Mouse (Mus musculus) retina, postnatal 1 day (tissue): ENCODE measurements around the gene Npr1.

ENCODE experiments used
- DNase-seq: peaks from one replicate; pipeline ENCODE4 v3.0.0-alpha.2; 2012

Gene Npr1

GRCm38 (mm10) chr3:90433381-90434020, 32.2 kb downstream of the Npr1 start, which contains the start of gene Ints3:
Gene Ints3 (minus strand): TSS chr3:90433622.
- peak; percentile 100 for DNase-seq

- peak; percentile 55 for DNase-seq
Observed at GRCm38 (mm10) chr3:90432811-90433219, 32.9 kb downstream of the Npr1 start.

GRCm38 (mm10) chr3:90432348-90432747, 33.3 kb downstream of the Npr1 start:
- DNase-seq = no peak

DNA sequence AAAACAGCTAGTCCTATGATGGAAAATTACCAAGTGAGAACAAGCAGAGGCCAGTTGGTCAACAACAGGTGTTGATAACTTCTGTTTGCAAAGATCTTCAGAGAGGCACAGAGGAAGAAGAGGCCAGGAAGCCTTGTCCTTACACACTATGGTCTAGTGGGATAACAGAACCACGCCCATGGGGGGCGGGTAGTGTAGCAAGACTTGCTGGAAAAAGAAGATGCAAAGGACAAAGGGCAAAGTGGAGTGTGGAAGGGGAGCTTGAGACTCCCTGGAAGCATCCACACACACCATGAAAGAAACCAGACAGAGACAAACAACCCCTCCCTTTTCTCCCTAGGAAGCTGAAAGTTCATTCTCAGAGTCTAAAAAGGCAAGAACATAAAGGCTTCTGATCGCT, 36.1 kb downstream of the Npr1 start:
- no peak for DNase-seq

GRCm38 (mm10) chr3:90428186-90428585, 37.5 kb downstream of the Npr1 start:
- DNase-seq = no peak

GRCm38 (mm10) chr3:90427574-90427973, 38.1 kb downstream of the Npr1 start:
- no peak for DNase-seq

DNA sequence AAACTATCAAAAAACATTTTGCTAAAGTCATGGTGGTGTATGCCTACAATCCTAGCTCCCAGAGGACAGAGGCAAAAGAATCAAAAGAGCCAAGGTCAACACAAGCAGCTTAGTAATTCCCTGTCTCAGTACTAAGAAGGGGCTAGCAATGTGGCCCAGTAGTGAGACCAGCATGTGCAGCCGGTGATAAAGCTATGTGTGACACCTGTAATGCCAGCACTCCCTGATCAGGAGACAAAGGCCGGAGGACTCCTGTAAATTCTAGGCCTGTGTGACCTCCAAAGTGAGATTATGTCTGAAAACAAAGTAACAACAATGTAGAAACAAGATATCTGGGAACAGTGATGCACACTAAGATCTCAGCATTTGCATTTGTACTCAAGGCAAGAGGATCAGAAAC, 40.2 kb downstream of the Npr1 start:
- DNase-seq = no peak

- DNase-seq = no peak
Observed at GRCm38 (mm10) chr3:90423549-90423948, 42.1 kb downstream of the Npr1 start.

DNA sequence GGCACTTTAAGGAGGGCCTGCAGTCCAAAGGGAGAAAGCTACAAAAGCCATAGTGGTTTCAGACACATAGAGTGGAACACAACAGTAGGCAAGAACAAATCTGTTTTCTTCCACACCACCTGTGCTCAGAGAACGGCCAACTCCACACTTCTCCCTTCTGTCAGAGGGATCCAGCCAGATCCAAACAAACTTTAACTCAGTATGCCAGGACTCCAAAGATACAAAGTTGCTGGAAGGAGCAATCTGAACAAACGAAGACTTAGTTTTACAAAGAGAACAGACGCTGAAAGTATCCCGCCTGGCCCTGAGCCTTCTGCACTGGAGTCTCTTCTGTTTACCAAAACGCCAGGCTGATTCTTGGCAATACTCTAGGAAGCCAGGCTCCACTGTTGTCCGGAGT, 45.0 kb downstream of the Npr1 start:
- DNase-seq = no peak

DNA sequence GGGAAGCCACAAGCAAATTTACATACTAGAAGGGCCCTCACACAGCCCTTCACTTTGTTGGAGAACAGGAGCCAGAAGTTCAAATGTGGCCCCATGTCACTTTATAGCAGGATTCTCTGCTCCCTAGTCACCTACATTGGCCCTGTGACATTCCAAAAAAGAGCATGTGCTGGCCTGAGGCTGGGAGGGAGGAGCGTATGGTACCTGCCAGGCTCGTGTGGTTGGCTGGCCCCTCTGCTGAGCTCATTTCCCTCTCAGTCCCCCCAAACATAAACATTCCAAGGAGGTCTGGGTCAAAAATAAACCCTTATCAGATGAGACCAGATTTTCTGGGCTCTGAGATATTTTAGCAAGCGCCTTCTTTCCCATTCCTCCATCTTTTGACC, 52.7 kb downstream of the Npr1 start:
- no peak for DNase-seq

DNA sequence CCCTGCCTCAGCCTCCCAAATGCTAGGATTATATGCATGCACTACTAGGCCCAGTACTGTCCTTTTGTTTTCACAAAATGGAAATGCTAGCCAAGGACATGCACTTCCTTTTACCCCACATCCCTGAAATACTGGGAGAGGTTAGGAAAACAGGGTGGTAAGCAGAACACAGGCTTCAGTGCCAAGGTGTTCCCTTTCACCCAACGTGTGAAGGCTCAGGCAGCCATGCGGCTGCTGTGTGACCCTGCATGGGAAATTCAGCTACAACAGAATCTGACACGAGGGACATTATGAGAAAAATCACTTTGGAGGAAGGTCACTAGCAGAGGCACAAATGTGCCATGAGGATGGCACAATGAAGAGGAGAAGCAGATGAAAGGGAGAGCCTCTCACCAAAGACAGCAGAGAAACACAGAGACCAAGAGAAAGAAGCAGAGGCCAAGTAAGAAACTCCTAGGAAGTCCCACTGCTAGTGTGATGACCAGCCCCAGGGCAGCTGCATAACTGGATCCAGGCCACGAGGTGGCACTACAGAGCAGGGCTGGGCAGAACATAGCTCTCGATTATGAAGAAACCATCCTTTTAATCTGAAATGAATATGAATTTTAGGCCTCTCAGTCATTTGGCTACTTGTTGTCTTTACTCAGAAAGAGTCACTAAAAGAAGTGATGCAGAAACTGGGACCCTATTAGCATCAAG, 53.2 kb downstream of the Npr1 start:
- peak; percentile 66 for DNase-seq

DNA sequence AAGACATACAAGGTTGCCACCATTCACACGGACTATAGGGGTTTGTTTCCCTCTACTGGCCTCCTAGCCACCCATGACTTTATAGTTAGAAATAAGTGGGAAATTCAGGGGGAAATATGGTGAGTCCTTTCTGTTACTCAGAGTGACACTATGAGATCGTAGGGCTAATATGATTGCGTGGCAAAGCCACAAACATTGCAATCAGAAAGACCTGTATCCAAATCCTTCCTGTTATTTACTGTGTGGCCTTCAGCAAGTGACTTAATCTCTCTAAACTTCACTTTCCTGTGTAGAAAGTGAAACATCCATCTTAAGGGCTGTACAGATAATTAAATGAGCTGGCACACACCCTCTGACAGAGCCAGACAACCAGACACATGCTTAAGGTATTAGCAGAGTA, 56.9 kb downstream of the Npr1 start:
- no peak for DNase-seq

- no peak for DNase-seq
Observed at GRCm38 (mm10) chr3:90406414-90406813, 59.3 kb downstream of the Npr1 start.

DNA sequence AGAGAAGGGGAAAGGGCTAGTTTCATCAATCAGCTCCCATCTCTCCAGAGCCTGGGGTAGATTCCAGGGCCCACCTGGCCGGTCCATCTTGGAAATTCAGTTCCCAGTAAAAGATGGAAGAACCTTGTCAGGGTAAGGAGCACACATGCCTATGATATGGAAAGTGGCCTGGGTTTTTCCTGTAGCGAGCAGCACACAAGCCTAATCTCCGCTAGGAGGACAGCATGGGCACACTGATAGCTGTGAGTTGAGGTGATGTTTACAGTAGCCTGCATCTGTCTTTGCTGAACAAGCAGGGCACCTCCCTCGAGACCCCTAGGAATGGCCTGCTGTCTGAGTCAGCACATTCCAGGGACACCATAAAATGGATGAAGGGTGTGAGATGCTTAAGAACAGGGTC, 61.1 kb downstream of the Npr1 start:
- no peak for DNase-seq

- DNase-seq = no peak
Observed at GRCm38 (mm10) chr3:90404121-90404520, 61.5 kb downstream of the Npr1 start.

- no peak for DNase-seq
Observed at GRCm38 (mm10) chr3:90400993-90401392, 64.7 kb downstream of the Npr1 start.
